Mouse (Mus musculus) embryonic facial prominence, embryonic 13.5 days (tissue): Measurements from ENCODE around the gene Cpm. TPM values are rescaled to one million over a fixed set of nuclear protein-coding genes. Genes with fewer than 3 reads are reported as not detected.
"Not testable (repeated sequence)": the region's sequence is repeated elsewhere in the genome, so short reads cannot be mapped to it uniquely, and the experiment has no call there.

Source experiments
- ATAC-seq: fragments of 200-750 bp; cut with Nextera tagmentation; 2 replicates; pipeline ENCODE4 v1.8.0; 2017; ENCODE audit warnings: low read depth; ENCODE audit not compliant: insufficient number of reproducible peaks, insufficient read depth, low FRiP score, low TSS enrichment
- H3K27ac ChIP-seq: fragments of 300-500 bp; sonication (generic); 2 replicates; pipeline ENCODE4 v1.5.1; 2015; ENCODE audit warnings: moderate library complexity, mild to moderate bottlenecking, inconsistent platforms
- H3K27me3 ChIP-seq: fragments of 300-500 bp; sonication (generic); 2 replicates; pipeline ENCODE4 v1.6.1; 2015; ENCODE audit warnings: mild to moderate bottlenecking, inconsistent platforms
- H3K36me3 ChIP-seq: fragments of 300-500 bp; sonication (generic); 2 replicates; pipeline ENCODE4 v1.6.1; 2015; ENCODE audit warnings: mild to moderate bottlenecking, inconsistent platforms
- H3K4me1 ChIP-seq: fragments of 300-500 bp; sonication (generic); 2 replicates; pipeline ENCODE4 v1.6.1; 2015; ENCODE audit warnings: inconsistent platforms
- H3K4me2 ChIP-seq: fragments of 300-500 bp; sonication (generic); 2 replicates; pipeline ENCODE4 v1.6.1; 2015; ENCODE audit warnings: moderate library complexity, mild to moderate bottlenecking, inconsistent platforms
- H3K4me3 ChIP-seq: fragments of 300-500 bp; sonication (generic); 2 replicates; pipeline ENCODE4 v1.5.1; 2015; ENCODE audit warnings: mild to moderate bottlenecking, inconsistent platforms
- H3K9ac ChIP-seq: fragments of 300-500 bp; sonication (generic); 2 replicates; pipeline ENCODE4 v1.6.1; 2015; ENCODE audit warnings: mild to moderate bottlenecking, inconsistent platforms
- H3K9me3 ChIP-seq: fragments of 300-500 bp; sonication (generic); 2 replicates; pipeline ENCODE4 v1.6.1; 2016; ENCODE audit warnings: inconsistent platforms
- WGBS: fragments of 180-500 bp; shearing (Covaris S2); methylation state at CpG from one replicate; pipeline ENCODE4 v1.1.7; 2015; ENCODE audit warnings: mixed read lengths; 5-methylcytosine and 5-hydroxymethylcytosine counted together
- polyA plus RNA-seq: library from polyadenylated mRNA; unstranded; fragments of >200 nt; fragmentation: Nextera tagmentation; extraction: Ambion mirVana; gene quantifications from 2 replicates; pipeline ENCODE4 v1.2.1, GENCODE M21; 2015

Cpm gene
- polyA plus RNA-seq, 1 experiment from 2014 or later, result 25.6 TPM

DNA sequence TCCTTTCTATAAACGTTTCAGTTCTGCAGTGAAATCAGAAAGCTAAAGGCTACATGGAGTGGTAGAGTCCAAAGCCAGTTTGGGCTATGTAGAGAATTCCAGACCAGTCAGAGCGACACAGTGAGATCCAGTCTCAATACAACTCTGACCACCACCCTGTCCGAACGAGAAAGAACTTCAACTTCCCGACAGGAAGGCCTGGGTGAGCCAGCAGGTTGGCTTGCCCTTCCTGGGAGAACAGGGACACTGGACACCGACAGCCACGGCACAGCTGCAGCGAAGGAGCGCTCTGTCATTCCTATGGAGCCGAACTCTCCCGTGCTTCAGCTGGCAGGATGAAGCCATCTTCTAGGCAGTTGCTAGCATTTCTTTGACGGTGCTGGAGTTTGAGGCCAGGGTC lies 106.1 kb downstream of the Cpm start:
- not testable (repeated sequence) for H3K4me2 ChIP-seq, H3K4me1 ChIP-seq, H3K4me3 ChIP-seq, H3K9me3 ChIP-seq, H3K27me3 ChIP-seq, H3K9ac ChIP-seq, H3K27ac ChIP-seq, ATAC-seq
- 91% methylated on average over 12 of the region's 12 CpGs for WGBS
- H3K36me3 ChIP-seq, result peaks cover 53% of the 10 kb centered on the region

DNA sequence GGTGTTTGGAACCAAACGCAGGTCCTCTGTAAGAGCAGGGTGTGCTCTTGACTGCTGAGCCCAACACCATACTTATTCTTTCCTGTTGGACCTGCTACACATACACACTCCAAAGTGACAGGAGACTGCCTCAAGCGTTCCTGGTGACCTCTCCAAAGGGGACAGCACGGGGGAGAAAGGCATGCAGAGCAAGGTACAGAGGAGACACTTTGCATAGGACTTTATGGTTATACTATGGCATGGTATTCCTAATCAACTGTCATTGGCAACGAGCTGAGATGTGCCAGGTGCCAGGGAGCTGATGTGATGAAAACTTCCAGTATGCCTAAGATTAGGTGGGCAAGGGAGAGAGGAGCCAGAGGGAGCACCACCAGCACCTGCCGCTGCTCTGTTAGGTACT lies 107.3 kb downstream of the Cpm start:
- peaks cover 54% of the 10 kb centered on the region for H3K36me3 ChIP-seq
- no peak overlapping the region for H3K9ac ChIP-seq
- H3K27me3 ChIP-seq, result no peaks in the 10 kb centered on the region
- 91% methylated on average over 5 of the region's 5 CpGs for WGBS
- no peak overlapping the region for H3K27ac ChIP-seq
- no peak for ATAC-seq
- H3K4me3 ChIP-seq, result no peak overlapping the region
- peaks cover 5% of the 10 kb centered on the region for H3K4me1 ChIP-seq
- no peaks in the 10 kb centered on the region for H3K9me3 ChIP-seq
- no peak overlapping the region for H3K4me2 ChIP-seq

Other genes with a start within 250 kb of the Cpm start
- gene Cpsf6, start 249.5 kb upstream of the Cpm start, polyA plus RNA-seq, result 161 and 169 TPM in 2 replicates
- 49.3 and 50.2 TPM in 2 replicates for gene Mdm2, start 81.3 kb downstream of the Cpm start, polyA plus RNA-seq
- gene Slc35e3, start 116.9 kb downstream of the Cpm start, polyA plus RNA-seq, result 34.0 and 37.0 TPM in 2 replicates
- 60.6 and 77.4 TPM in 2 replicates for gene Nup107, start 163.2 kb downstream of the Cpm start, polyA plus RNA-seq
- gene Rap1b, start 216.5 kb downstream of the Cpm start, polyA plus RNA-seq, result 160 and 168 TPM in 2 replicates